Mouse (Mus musculus) embryonic facial prominence, embryonic 10.5 days (tissue): ENCODE data around the gene Arhgap44. TPM values are rescaled to one million over a fixed set of nuclear protein-coding genes. Genes with fewer than 3 reads are reported as not detected.

ENCODE experiments used
- DNase-seq: peaks from one replicate; pipeline ENCODE4 v3.0.0-alpha.2; 2017; ENCODE audit warnings: low spot score
- H3K27ac ChIP-seq: fragments of 300-500 bp; sonication (generic); replicated peaks from 2 replicates; pipeline ENCODE4 v1.5.1; 2016; ENCODE audit warnings: mild to moderate bottlenecking
- H3K27me3 ChIP-seq: fragments of 300-500 bp; sonication (generic); replicated peaks from 2 replicates; pipeline ENCODE4 v1.6.1; 2016; ENCODE audit warnings: low read depth, mild to moderate bottlenecking; ENCODE audit not compliant: poor library complexity, severe bottlenecking
- H3K36me3 ChIP-seq: fragments of 300-500 bp; sonication (generic); replicated peaks from 2 replicates; pipeline ENCODE4 v1.6.1; 2016; ENCODE audit warnings: mild to moderate bottlenecking, moderate library complexity
- H3K4me1 ChIP-seq: fragments of 300-500 bp; sonication (generic); 2 replicates; pipeline ENCODE4 v1.6.1; 2016
- H3K4me3 ChIP-seq: fragments of 300-500 bp; sonication (generic); 2 replicates; pipeline ENCODE4 v1.5.1; 2016; ENCODE audit warnings: mild to moderate bottlenecking, moderate library complexity
- H3K9me3 ChIP-seq: fragments of 300-500 bp; sonication (generic); 2 replicates; pipeline ENCODE4 v1.6.1; 2016; ENCODE audit warnings: mild to moderate bottlenecking
- WGBS: fragments of 180-500 bp; shearing (Covaris S2); methylation state at CpG from one replicate; pipeline ENCODE4 v1.1.7; 2016; 5-methylcytosine and 5-hydroxymethylcytosine counted together
- polyA plus RNA-seq: library from polyadenylated mRNA; unstranded; fragments of >200 nt; fragmentation: Nextera tagmentation; extraction: Ambion mirVana; gene quantifications from 2 replicates; pipeline ENCODE4 v1.2.1, GENCODE M21; 2016

The Arhgap44 gene
- polyA plus RNA-seq, 1 experiment from 2014 or later = 3.8 TPM

- H3K4me1 ChIP-seq = no peaks in the 10 kb centered on the region
- H3K27ac ChIP-seq = no peak overlapping the region
- no peaks in the 10 kb centered on the region for H3K9me3 ChIP-seq
- no peaks in the 10 kb centered on the region for H3K27me3 ChIP-seq
- peak; percentile 6 for DNase-seq
- 75% methylated on average over 4 of the region's 4 CpGs for WGBS
- H3K4me3 ChIP-seq = no peak overlapping the region
- no peaks in the 10 kb centered on the region for H3K36me3 ChIP-seq
Observed at GRCm38 (mm10) chr11:65097526-65098070, 65.2 kb downstream of the Arhgap44 start.

- Histone ChIP-seq H3K27me3 (no peaks in the 10 kb centered on the region), H3K4me3 (no peak overlapping the region), H3K4me1 (no peaks in the 10 kb centered on the region), H3K9me3 (no peaks in the 10 kb centered on the region), H3K36me3 (no peaks in the 10 kb centered on the region), H3K27ac (no peak overlapping the region)
- peak; percentile 3 for DNase-seq
- 95% methylated on average over 5 of the region's 5 CpGs for WGBS
Observed at GRCm38 (mm10) chr11:65096866-65097265, 65.9 kb downstream of the Arhgap44 start.

- Histone ChIP-seq H3K36me3 (no peaks in the 10 kb centered on the region), H3K4me1 (no peaks in the 10 kb centered on the region), H3K4me3 (no peak overlapping the region), H3K27me3 (no peaks in the 10 kb centered on the region), H3K9me3 (no peaks in the 10 kb centered on the region), H3K27ac (no peak overlapping the region)
- peak; percentile 6 for DNase-seq
- 86% methylated on average over 8 of the region's 8 CpGs for WGBS
Observed at GRCm38 (mm10) chr11:65092851-65093250, 69.9 kb downstream of the Arhgap44 start.

GRCm38 (mm10) chr11:65090386-65090785 is 72.4 kb downstream of the Arhgap44 start:
- 92% methylated on average over 6 of the region's 6 CpGs for WGBS
- Histone ChIP-seq H3K27ac (no peak overlapping the region), H3K4me1 (no peaks in the 10 kb centered on the region), H3K27me3 (no peaks in the 10 kb centered on the region), H3K9me3 (no peaks in the 10 kb centered on the region), H3K36me3 (no peaks in the 10 kb centered on the region), H3K4me3 (no peak overlapping the region)
- DNase-seq = peak; percentile 4

- no peaks in the 10 kb centered on the region for H3K4me1 ChIP-seq
- peak; percentile 3 for DNase-seq
- no peak overlapping the region for H3K27ac ChIP-seq
- H3K36me3 ChIP-seq = no peaks in the 10 kb centered on the region
- no peak overlapping the region for H3K4me3 ChIP-seq
- no peaks in the 10 kb centered on the region for H3K27me3 ChIP-seq
- WGBS = 93% methylated on average over 3 of the region's 3 CpGs
- no peaks in the 10 kb centered on the region for H3K9me3 ChIP-seq
Observed at GRCm38 (mm10) chr11:65089982-65090381, 72.8 kb downstream of the Arhgap44 start.

GRCm38 (mm10) chr11:65089282-65089681 is 73.5 kb downstream of the Arhgap44 start:
- H3K36me3 ChIP-seq = no peaks in the 10 kb centered on the region
- 83% methylated on average over 6 of the region's 6 CpGs for WGBS
- no peaks in the 10 kb centered on the region for H3K27me3 ChIP-seq

GRCm38 (mm10) chr11:65088451-65089222 is 74.1 kb downstream of the Arhgap44 start:
- H3K4me3 ChIP-seq = no peak overlapping the region
- 54% methylated on average over 5 of the region's 5 CpGs for WGBS
- H3K36me3 ChIP-seq = no peaks in the 10 kb centered on the region
- no peaks in the 10 kb centered on the region for H3K27me3 ChIP-seq
- H3K9me3 ChIP-seq = no peaks in the 10 kb centered on the region
- DNase-seq = peak; percentile 52
- no peaks in the 10 kb centered on the region for H3K4me1 ChIP-seq
- H3K27ac ChIP-seq = no peak overlapping the region

More at GRCm38 (mm10) chr11:65089282-65089681, 73.5 kb downstream of the Arhgap44 start:
- H3K4me3 ChIP-seq = no peak overlapping the region
- no peak for DNase-seq
- H3K9me3 ChIP-seq = no peaks in the 10 kb centered on the region
- no peaks in the 10 kb centered on the region for H3K4me1 ChIP-seq
- no peak overlapping the region for H3K27ac ChIP-seq

GRCm38 (mm10) chr11:65080761-65081160 is 82.0 kb downstream of the Arhgap44 start:
- H3K27ac ChIP-seq = no peak overlapping the region
- H3K4me3 ChIP-seq = no peak overlapping the region
- 93% methylated on average over 8 of the region's 8 CpGs for WGBS

GRCm38 (mm10) chr11:65080274-65080673 is 82.5 kb downstream of the Arhgap44 start:
- WGBS = 90% methylated on average over 3 of the region's 3 CpGs
- no peak for DNase-seq
- Histone ChIP-seq H3K9me3 (no peaks in the 10 kb centered on the region), H3K4me3 (no peak overlapping the region), H3K27me3 (no peaks in the 10 kb centered on the region), H3K4me1 (no peaks in the 10 kb centered on the region), H3K27ac (no peak overlapping the region), H3K36me3 (no peaks in the 10 kb centered on the region)

More at GRCm38 (mm10) chr11:65080761-65081160, 82.0 kb downstream of the Arhgap44 start:
- Histone ChIP-seq H3K36me3 (no peaks in the 10 kb centered on the region), H3K9me3 (no peaks in the 10 kb centered on the region), H3K4me1 (no peaks in the 10 kb centered on the region), H3K27me3 (no peaks in the 10 kb centered on the region)
- no peak for DNase-seq

- 90% methylated on average over 5 of the region's 5 CpGs for WGBS
- Histone ChIP-seq H3K36me3 (no peaks in the 10 kb centered on the region), H3K4me1 (0 out of 2 replicates have a peak, but pooled peaks cover 2% of the 10 kb centered on the region), H3K27me3 (no peaks in the 10 kb centered on the region), H3K4me3 (no peak overlapping the region), H3K9me3 (no peaks in the 10 kb centered on the region), H3K27ac (no peak overlapping the region)
- no peak for DNase-seq
Observed at GRCm38 (mm10) chr11:65069609-65070008, 93.2 kb downstream of the Arhgap44 start.

GRCm38 (mm10) chr11:65069051-65069450 is 93.7 kb downstream of the Arhgap44 start:
- no peaks in the 10 kb centered on the region for H3K36me3 ChIP-seq
- H3K27me3 ChIP-seq = no peaks in the 10 kb centered on the region
- no peak overlapping the region for H3K27ac ChIP-seq
- 86% methylated on average over 4 of the region's 4 CpGs for WGBS
- H3K4me3 ChIP-seq = no peak overlapping the region
- DNase-seq = no peak
- H3K4me1 ChIP-seq = no peaks in the 10 kb centered on the region
- no peaks in the 10 kb centered on the region for H3K9me3 ChIP-seq

GRCm38 (mm10) chr11:65065201-65065600 is 97.6 kb downstream of the Arhgap44 start:
- no peak for DNase-seq
- no peaks in the 10 kb centered on the region for H3K36me3 ChIP-seq
- WGBS = 89% methylated on average over 13 of the region's 13 CpGs
- no peak overlapping the region for H3K27ac ChIP-seq
- H3K9me3 ChIP-seq = no peaks in the 10 kb centered on the region
- no peaks in the 10 kb centered on the region for H3K4me1 ChIP-seq
- no peak overlapping the region for H3K4me3 ChIP-seq
- no peaks in the 10 kb centered on the region for H3K27me3 ChIP-seq

- WGBS = 52% methylated on average over 3 of the region's 3 CpGs
- Histone ChIP-seq H3K9me3 (no peaks in the 10 kb centered on the region), H3K4me3 (no peak overlapping the region), H3K36me3 (no peaks in the 10 kb centered on the region), H3K27me3 (no peaks in the 10 kb centered on the region), H3K4me1 (peaks cover 17% of the 10 kb centered on the region), H3K27ac (no peak overlapping the region)
- no peak for DNase-seq
Observed at GRCm38 (mm10) chr11:65061437-65061836, 101.3 kb downstream of the Arhgap44 start.
